8 mouse cellular contexts compared by ENCODE assay signal in the genomic region with DNA sequence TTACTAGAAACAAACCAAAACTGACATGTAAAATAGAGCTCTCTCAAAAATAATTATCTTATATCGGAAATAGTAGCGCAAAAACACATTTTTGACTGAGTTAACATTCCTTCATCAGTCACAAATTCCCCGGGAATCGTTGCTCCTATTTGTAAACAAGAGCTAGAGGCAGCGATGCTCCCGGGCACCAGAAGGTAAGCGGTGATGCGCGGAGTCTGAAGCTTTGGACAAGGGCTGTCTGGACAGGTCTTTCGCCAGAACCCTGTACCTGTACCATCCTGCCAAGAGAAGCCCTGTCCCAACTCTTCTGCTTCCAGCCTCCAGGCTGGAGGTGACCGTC. TPM values are rescaled to one million over a fixed set of nuclear protein-coding genes. Genes with fewer than 3 reads are reported as not detected.
DNase-seq lines count a peak whose midpoint lies in the region; ATAC-seq and TF ChIP-seq lines count a peak whose summit lies in the region.

No protein-coding gene starts in this region.

- H3K79me2 ChIP-seq in C2C12 (ENCODE audit: control insufficient read depth, insufficient read depth), result no peaks in the 10 kb centered on the region

- no peak for TF ChIP-seq EP300 in liver, embryonic 14.5 days (IDR thresholded peaks at IDR 0.05; ENCODE audit: low read depth)

- intact Hi-C loops in gastrocnemius, adult 2 months (cut with DNase I), result no loop called here
- intact Hi-C loops in gastrocnemius, postnatal 36 days (cut with DNase I), result no loop called here

- no peaks in the 10 kb centered on the region for H3K36me3 ChIP-seq in C2C12 (ENCODE audit: control insufficient read depth, insufficient read depth)
- no peaks in the 10 kb centered on the region for H3K36me3 ChIP-seq in forebrain, embryonic 14.5 days (ENCODE audit: control insufficient read depth, insufficient read depth, low read length)
- no peaks in the 10 kb centered on the region for H3K36me3 ChIP-seq in liver, embryonic 14.5 days (replicated peaks; ENCODE audit: control insufficient read depth, insufficient read depth, low read depth)

- H3K79me3 ChIP-seq in C2C12 (ENCODE audit: low read depth), result no peaks in the 10 kb centered on the region

- peaks cover 6% of the 10 kb centered on the region; the same call in 1 of the 2 replicates for H3K4me1 ChIP-seq in forebrain, embryonic 14.5 days (ENCODE audit: control insufficient read depth, insufficient read depth, low read length)
- H3K4me1 ChIP-seq in liver, embryonic 14.5 days (replicated peaks; ENCODE audit: control insufficient read depth in 2 of 2, insufficient read depth in 2 of 2, low read length in 1 of 2), result no peaks in the 10 kb centered on the region

- peak overlapping the region; percentile 68; the same call in 1 of the 2 replicates for H3K9ac ChIP-seq in forebrain, embryonic 14.5 days (ENCODE audit: low read length)
- no peak overlapping the region for H3K9ac ChIP-seq in liver, embryonic 14.5 days (replicated peaks)

- no peak for ATAC-seq in forebrain, embryonic 14.5 days
- ATAC-seq in liver, embryonic 14.5 days (ENCODE audit: insufficient read depth), result 0 out of 2 replicates have a peak, but pooled peaks have one; percentile 13

- peak overlapping the region; percentile 71 for H3K4me3 ChIP-seq in gastrocnemius, adult 2 months
- no peak overlapping the region for H3K4me3 ChIP-seq in C2C12 (ENCODE audit: insufficient read depth, poor library complexity, severe bottlenecking)
- peak overlapping the region; percentile 52 for H3K4me3 ChIP-seq in forebrain, embryonic 14.5 days (ENCODE audit: low read depth, low read length)
- peak overlapping the region; percentile 24 to 46; a peak in 3 of 4 replicates for H3K4me3 ChIP-seq in liver, embryonic 14.5 days (ENCODE audit: insufficient read depth in 1 of 2, low read depth in 2 of 2, low read length in 2 of 2)

- no peak for DNase-seq in gastrocnemius, adult 2 months
- no peak for DNase-seq in gastrocnemius, postnatal 36 days
- DNase-seq in forebrain, embryonic 14.5 days (ENCODE audit: low spot score), result no peak
- DNase-seq in liver, embryonic 14.5 days (ENCODE audit: low read depth in 3 of 3, low spot score in 3 of 3), result no peak
- DNase-seq in adrenal gland, adult (ENCODE audit: inconsistent age in 2 of 2, low spot score in 1 of 2), result no peak
- DNase-seq in ovary, postnatal 10 days (ENCODE audit: low spot score), result no peak
- DNase-seq in frontal cortex, postnatal 10 days (ENCODE audit: low spot score in 2 of 2), result no peak

- H3K4me2 ChIP-seq in forebrain, embryonic 14.5 days (ENCODE audit: low read length), result peak overlapping the region; percentile 99
- peak overlapping the region; percentile 66 for H3K4me2 ChIP-seq in liver, embryonic 14.5 days (ENCODE audit: low read depth)

- H3K27ac ChIP-seq in gastrocnemius, adult 2 months, result no peak overlapping the region; the same call in 1 of the 2 replicates
- H3K27ac ChIP-seq in forebrain, embryonic 14.5 days (ENCODE audit: low read depth, low read length), result no peak overlapping the region
- H3K27ac ChIP-seq in liver, embryonic 14.5 days, result no peak overlapping the region

- no peaks in the 10 kb centered on the region for H3K27me3 ChIP-seq in C2C12 (ENCODE audit: control insufficient read depth, insufficient read depth, insufficient read length)
- H3K27me3 ChIP-seq in forebrain, embryonic 14.5 days (replicated peaks; ENCODE audit: control insufficient read depth, insufficient read depth, low read length), result peaks cover 14% of the 10 kb centered on the region; the same call in 1 of the 2 replicates
- H3K27me3 ChIP-seq in liver, embryonic 14.5 days (ENCODE audit: control insufficient read depth, insufficient read depth, low read length), result peaks cover 35% of the 10 kb centered on the region

- WGBS in forebrain, embryonic 14.5 days, result 14% methylated on average over 11 of the region's 11 CpGs
- 12% methylated on average over 11 of the region's 11 CpGs for WGBS in liver, embryonic 14.5 days (ENCODE audit: insufficient replicate concordance)

- no peaks in the 10 kb centered on the region for H3K9me3 ChIP-seq in forebrain, embryonic 14.5 days (replicated peaks; ENCODE audit: control insufficient read depth, low read length)
- no peaks in the 10 kb centered on the region for H3K9me3 ChIP-seq in liver, embryonic 14.5 days (ENCODE audit: control insufficient read depth, low read length)

- TF ChIP-seq CTCF in gastrocnemius, adult 2 months (IDR thresholded peaks at IDR 0.05), result no peak
- TF ChIP-seq CTCF in C2C12 (IDR thresholded peaks at IDR 0.05; ENCODE audit: control insufficient read depth, insufficient read depth, insufficient read length), result no peak
- no peak for TF ChIP-seq CTCF in liver, embryonic 14.5 days (IDR thresholded peaks at IDR 0.05; ENCODE audit: low read depth)

- H3ac ChIP-seq in C2C12 (ENCODE audit: control insufficient read depth, insufficient read length, low read depth), result peak overlapping the region; percentile 18

TF ChIP-seq in C2C12, 6 proteins besides CTCF, POLR2A, EP300 and RAD21:
- TF ChIP-seq MAX (IDR thresholded peaks at IDR 0.05), result no peak
- no peak for TF ChIP-seq FOSL1 (IDR thresholded peaks at IDR 0.05; ENCODE audit: insufficient read depth, low read length, poor library complexity, severe bottlenecking)
- TF ChIP-seq USF1 (IDR thresholded peaks at IDR 0.05; ENCODE audit: low read depth), result no peak
- TF ChIP-seq MYOG (IDR thresholded peaks at IDR 0.05; ENCODE audit: control insufficient read depth, extremely low read depth, insufficient read length), result no peak
- TF ChIP-seq MYOD1 (IDR thresholded peaks at IDR 0.05; ENCODE audit: control insufficient read depth, insufficient read length, low read depth), result no peak
- TF ChIP-seq CEBPB (IDR thresholded peaks at IDR 0.05; ENCODE audit: low read depth), result no peak

RNA-seq across cellular contexts. Expression of gene Gpr176, which starts 0.7 kb away (rescaled TPM):
- total RNA-seq in gastrocnemius, adult 2 months (2021), result under 1 TPM in 1 of 2 experiments, not detected in 1; 0.14 TPM
- not detected for total RNA-seq in gastrocnemius, postnatal 36 days (2021)
- polyA plus RNA-seq in C2C12 (2012; fragmentation: generic; extraction: Trizol), result 4.7 TPM
- polyA plus RNA-seq in forebrain, embryonic 14.5 days (2014; fragmentation: Nextera tagmentation; extraction: Ambion mirVana), result 2.8 and 3.0 TPM in 2 replicates
- polyA plus RNA-seq in liver, embryonic 14.5 days (2012; rRNA removed), result 0.09 and 0.12 TPM in 2 replicates
- 0.11 and 0.29 TPM in 2 replicates for polyA plus RNA-seq in liver, embryonic 14.5 days (2014; fragmentation: Nextera tagmentation; extraction: Ambion mirVana)

RNA-seq across cellular contexts. Expression of gene Eif2ak4, which starts 15.9 kb away (rescaled TPM):
- total RNA-seq in gastrocnemius, adult 2 months (2021), result 1 to 10 TPM; 4.2 to 5.2 TPM
- 1 to 10 TPM; 3.9 to 4.2 TPM for total RNA-seq in gastrocnemius, postnatal 36 days (2021)
- 6.6 TPM for polyA plus RNA-seq in C2C12 (2012; fragmentation: generic; extraction: Trizol)
- 6.4 and 8.4 TPM in 2 replicates for polyA plus RNA-seq in forebrain, embryonic 14.5 days (2014; fragmentation: Nextera tagmentation; extraction: Ambion mirVana)
- polyA plus RNA-seq in liver, embryonic 14.5 days (2012; rRNA removed), result 5.7 and 6.3 TPM in 2 replicates
- 3.7 and 4.9 TPM in 2 replicates for polyA plus RNA-seq in liver, embryonic 14.5 days (2014; fragmentation: Nextera tagmentation; extraction: Ambion mirVana)
